Mouse (Mus musculus): ENCODE measurements around the gene Extl1.

- TF ChIP-seq POLR2A (IDR thresholded peaks at IDR 0.05; ENCODE audit: borderline replicate concordance, low read depth, low read length) (no peak), CTCF (IDR thresholded peaks at IDR 0.05; ENCODE audit: low read depth, low read length) (no peak)
Measured at GRCm38 (mm10) chr4:134423949-134424348, 40.3 kb upstream of the Extl1 start.
